Comparison of ENCODE assay signal across 9 mouse cellular contexts in genomic region chr15:77013753-77014241, GRCm38 (mm10). TPM values are rescaled to one million over a fixed set of nuclear protein-coding genes. Genes with fewer than 3 reads are reported as not detected.
DNase-seq lines count a peak whose midpoint lies in the region; ATAC-seq and TF ChIP-seq lines count a peak whose summit lies in the region.
"Had no signal": no experiment of that assay in that cellular context is flagged by ENCODE, and none has a peak within 500 bp of the region (broad histone marks: within the 10 kb centered on the region; RNA-seq: fewer than 3 reads in every experiment).

No protein-coding gene starts in this region.

- no peaks in the 10 kb centered on the region for H3K79me2 ChIP-seq in heart, adult 2 months (replicated peaks; ENCODE audit: control insufficient read depth, insufficient read depth, low read length)

- peak overlapping the region; percentile 20 for H3K4me2 ChIP-seq in stomach, embryonic 14.5 days (replicated peaks; ENCODE audit: low read depth, low read length)
- no peak overlapping the region for H3K4me2 ChIP-seq in stomach, postnatal 0 days (replicated peaks; ENCODE audit: low read depth)

- H3K36me3 ChIP-seq in stomach, embryonic 14.5 days (ENCODE audit: control insufficient read depth, insufficient read depth, low read length), result no peaks in the 10 kb centered on the region
- no peaks in the 10 kb centered on the region for H3K36me3 ChIP-seq in stomach, postnatal 0 days (ENCODE audit: control insufficient read depth, insufficient read depth, low read length)
- H3K36me3 ChIP-seq in heart, adult 2 months (ENCODE audit: control insufficient read depth, insufficient read depth, low read length), result no peaks in the 10 kb centered on the region; the same call in 1 of the 2 replicates

- peak; percentile 23; the same call in 1 of the 2 replicates for ATAC-seq in stomach, embryonic 14.5 days (ENCODE audit: insufficient number of reproducible peaks, insufficient read depth, low FRiP score, low read depth)
- no peak; the same call in 1 of the 2 replicates for ATAC-seq in stomach, postnatal 0 days (ENCODE audit: low FRiP score, low TSS enrichment)

- intact Hi-C loops in heart, adult 2 months (cut with DNase I), result no loop called here

- H3K27ac ChIP-seq in stomach, embryonic 14.5 days (ENCODE audit: low read length), result peak overlapping the region; percentile 66
- H3K27ac ChIP-seq in stomach, postnatal 0 days (replicated peaks), result no peak overlapping the region
- peak overlapping the region; percentile 91 for H3K27ac ChIP-seq in heart, adult 2 months

- WGBS in stomach, embryonic 14.5 days, result 3% methylated on average over 15 of the region's 15 CpGs
- whole genome bisulfite sequencing in stomach, postnatal 0 days, result 2% methylated on average over 15 of the region's 15 CpGs
- WGBS in heart, adult 2 months, result 10% methylated on average over 15 of the region's 15 CpGs

- H3K4me3 ChIP-seq in stomach, embryonic 14.5 days (ENCODE audit: low read depth, low read length), result no peak overlapping the region
- no peak overlapping the region for H3K4me3 ChIP-seq in stomach, postnatal 0 days (ENCODE audit: low read depth, low read length)
- H3K4me3 ChIP-seq in heart, adult 2 months, result peak overlapping the region; percentile 26

- no peaks in the 10 kb centered on the region for H3K27me3 ChIP-seq in stomach, embryonic 14.5 days (ENCODE audit: control insufficient read depth, insufficient read depth, low read length)
- H3K27me3 ChIP-seq in stomach, postnatal 0 days (ENCODE audit: control insufficient read depth, insufficient read depth, low read length), result no peaks in the 10 kb centered on the region
- H3K27me3 ChIP-seq in heart, adult 2 months (ENCODE audit: control insufficient read depth, insufficient read depth, low read length), result no peaks in the 10 kb centered on the region

- peak; percentile 77 for TF ChIP-seq POLR2A in heart, adult 2 months (IDR thresholded peaks at IDR 0.05; ENCODE audit: insufficient read depth, low read depth, low read length)

- H3K9ac ChIP-seq in stomach, embryonic 14.5 days (replicated peaks; ENCODE audit: low read depth, low read length), result no peak overlapping the region
- H3K9ac ChIP-seq in stomach, postnatal 0 days (ENCODE audit: low read length), result no peak overlapping the region
- H3K9ac ChIP-seq in heart, adult 2 months (ENCODE audit: low read depth, low read length), result peak overlapping the region; percentile 56

- no peak for DNase-seq in stomach, postnatal 0 days (ENCODE audit: low spot score)
- peak; percentile 63 to 81 for DNase-seq in heart, adult 2 months
- DNase-seq in kidney, adult 18-20 months, result peak; percentile 21
- DNase-seq in lung, postnatal 36 days, result peak; percentile 52
- DNase-seq in adipocyte (ENCODE audit: low spot score), result no peak
- DNase-seq in thymus, postnatal 4 days, result no peak
- no peak for DNase-seq in ovary, postnatal 10 days (ENCODE audit: low spot score)

- peaks cover 20% of the 10 kb centered on the region for H3K4me1 ChIP-seq in stomach, embryonic 14.5 days (ENCODE audit: control insufficient read depth, insufficient read depth, low read length)
- 0 out of 2 replicates have a peak, but pooled peaks cover 3% of the 10 kb centered on the region for H3K4me1 ChIP-seq in stomach, postnatal 0 days (replicated peaks; ENCODE audit: control insufficient read depth, insufficient read depth)
- peaks cover 11% of the 10 kb centered on the region for H3K4me1 ChIP-seq in heart, adult 2 months (ENCODE audit: control insufficient read depth, insufficient read depth, low read length)

- H3K9me3 ChIP-seq in stomach, embryonic 14.5 days (ENCODE audit: control insufficient read depth, low read depth, low read length), result no peaks in the 10 kb centered on the region
- no peaks in the 10 kb centered on the region for H3K9me3 ChIP-seq in stomach, postnatal 0 days (ENCODE audit: control insufficient read depth, low read length)

- TF ChIP-seq EP300 in stomach, postnatal 0 days (optimal IDR thresholded peaks at IDR 0.05), result no peak
- TF ChIP-seq EP300 in heart, adult 2 months (IDR thresholded peaks at IDR 0.05; ENCODE audit: insufficient read depth, low read depth, low read length), result peak; percentile 96

- no peak for TF ChIP-seq CTCF in stomach, postnatal 0 days (IDR thresholded peaks at IDR 0.05; ENCODE audit: low read depth)
- TF ChIP-seq CTCF in heart, adult 2 months (IDR thresholded peaks at IDR 0.05), result no peak

RNA-seq across cellular contexts. Expression of gene Apol6, which starts 30.7 kb away (rescaled TPM):
- 0.12 TPM in 1 of 2 replicates, not detected in the other for polyA plus RNA-seq in stomach, embryonic 14.5 days (2014; fragmentation: Nextera tagmentation; extraction: Ambion mirVana)
- 0.25 and 0.51 TPM in 2 replicates for polyA plus RNA-seq in stomach, postnatal 0 days (2015; fragmentation: Nextera tagmentation; extraction: Ambion mirVana)
- under 1 TPM; 0.47 to 0.89 TPM for total RNA-seq in heart, adult 2 months (2021)
- polyA plus RNA-seq in heart, adult 2 months (2012; rRNA removed), result 3.3 and 8.0 TPM in 2 replicates

RNA-seq across cellular contexts. Expression of gene Mb, which starts 36.7 kb away (rescaled TPM):
- 0.39 and 1.8 TPM in 2 replicates for polyA plus RNA-seq in stomach, embryonic 14.5 days (2014; fragmentation: Nextera tagmentation; extraction: Ambion mirVana)
- polyA plus RNA-seq in stomach, postnatal 0 days (2015; fragmentation: Nextera tagmentation; extraction: Ambion mirVana), result 0.91 and 1.1 TPM in 2 replicates
- total RNA-seq in heart, adult 2 months (2021), result over 10,000 TPM; 17,740 to 20,311 TPM
- polyA plus RNA-seq in heart, adult 2 months (2012; rRNA removed), result 16,399 and 21,043 TPM in 2 replicates
- total RNA-seq: left cerebral cortex, postnatal 10 days had no signal

Comparison
In these comparisons a context has a peak if more than half of its experiments do, and no peak if none do; other contexts are left out.
1. DNase-seq: peak in heart, adult 2 months (2 of 2), kidney, adult 18-20 months (single experiment) and lung, postnatal 36 days (single experiment); none in stomach, postnatal 0 days (single experiment), adipocyte (single experiment), thymus, postnatal 4 days (single experiment) and ovary, postnatal 10 days (single experiment).
2. RNA of gene Mb, which starts 36.7 kb away (polyA plus RNA-seq): 16,399 to 21,043 TPM in heart, adult 2 months; 0.91 to 1.1 TPM in stomach, postnatal 0 days and 0.39 to 1.8 TPM in stomach, embryonic 14.5 days; every median in the first group is over 1,000 times any median in the second.